Mouse (Mus musculus) testis, adult 2 months (tissue): Measurements from ENCODE around the gene Snrnp40. TPM values are rescaled to one million over a fixed set of nuclear protein-coding genes. Genes with fewer than 3 reads are reported as not detected.

ENCODE experiments used
- H3K27ac ChIP-seq: fragments of 200-500 bp; 2 replicates; pipeline ENCODE4 v1.5.1; 2012; ENCODE audit warnings: low read depth, low read length; ENCODE audit not compliant: control insufficient read depth, insufficient read depth
- H3K27me3 ChIP-seq: fragments of 200-500 bp; 2 replicates; pipeline ENCODE4 v1.6.1; 2012; ENCODE audit warnings: mild to moderate bottlenecking, low read length, moderate library complexity; ENCODE audit not compliant: control insufficient read depth, insufficient read depth
- H3K36me3 ChIP-seq: fragments of 200-500 bp; 2 replicates; pipeline ENCODE4 v1.6.1; 2012; ENCODE audit warnings: mild to moderate bottlenecking, low read length; ENCODE audit not compliant: control insufficient read depth, insufficient read depth
- H3K4me1 ChIP-seq: fragments of 200-500 bp; 2 replicates; pipeline ENCODE4 v1.6.1; 2012; ENCODE audit warnings: low read length; ENCODE audit not compliant: control insufficient read depth, insufficient read depth
- H3K4me3 ChIP-seq: fragments of 200-500 bp; 2 replicates; pipeline ENCODE4 v1.5.1; 2012; ENCODE audit warnings: low read depth, mild to moderate bottlenecking, low read length, moderate library complexity, mixed read lengths; ENCODE audit not compliant: control insufficient read depth
- CTCF ChIP-seq: fragments of 200-500 bp; IDR thresholded peaks from 2 replicates; pipeline ENCODE4 v1.5.1; 2012; ENCODE audit warnings: low read depth, mild to moderate bottlenecking, inconsistent platforms, low read length, moderate library complexity; ENCODE audit not compliant: control insufficient read depth, insufficient read depth, insufficient replicate concordance
- POLR2A ChIP-seq: fragments of 200-500 bp; IDR thresholded peaks from 2 replicates; pipeline ENCODE4 v1.6.1; 2012; ENCODE audit warnings: low read depth, mild to moderate bottlenecking, inconsistent platforms, low read length, moderate library complexity; ENCODE audit not compliant: control insufficient read depth
- polyA plus RNA-seq: library from polyadenylated mRNA; depleted of rRNA; stranded (reverse); fragments of >200 nt; gene quantifications from 2 replicates; pipeline ENCODE4 v1.2.3, GENCODE M21; 2012

Gene Snrnp40
- polyA plus RNA-seq, 1 experiment, result 42.1 TPM

DNA sequence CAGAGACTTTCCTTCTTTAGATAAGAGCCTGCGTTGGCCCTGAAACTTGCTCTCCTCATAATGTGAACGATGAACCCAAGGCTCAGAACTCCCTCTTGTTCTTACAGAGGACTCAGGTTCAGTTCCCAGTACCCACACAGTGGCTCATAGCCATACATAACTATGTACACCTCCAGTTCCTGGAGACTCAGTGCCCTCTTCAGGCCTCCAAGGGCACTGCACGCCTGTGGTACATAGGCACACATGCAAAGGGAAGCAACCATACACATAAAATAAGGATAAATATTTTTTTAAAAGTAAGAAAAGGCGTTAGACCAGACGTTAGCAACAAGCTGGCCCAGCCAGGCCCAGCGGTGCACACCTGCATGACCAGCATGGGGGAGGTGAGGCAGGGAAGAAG, 10.3 kb upstream of the Snrnp40 start:
- Histone ChIP-seq H3K4me3 (no peak overlapping the region), H3K27ac (no peak overlapping the region), H3K4me1 (no peaks in the 10 kb centered on the region), H3K36me3 (no peaks in the 10 kb centered on the region; the same call in 1 of the 2 replicates), H3K27me3 (no peaks in the 10 kb centered on the region)
- no peak for TF ChIP-seq POLR2A
- peak; percentile 56; the same call in 1 of the 2 replicates for TF ChIP-seq CTCF

GRCm38 (mm10) chr4:130350690-130351422, 9.1 kb upstream of the Snrnp40 start:
- Histone ChIP-seq H3K4me1 (no peaks in the 10 kb centered on the region), H3K4me3 (no peak overlapping the region), H3K27ac (no peak overlapping the region), H3K36me3 (no peaks in the 10 kb centered on the region; the same call in 1 of the 2 replicates), H3K27me3 (no peaks in the 10 kb centered on the region)
- TF ChIP-seq CTCF (no peak), POLR2A (no peak)

DNA sequence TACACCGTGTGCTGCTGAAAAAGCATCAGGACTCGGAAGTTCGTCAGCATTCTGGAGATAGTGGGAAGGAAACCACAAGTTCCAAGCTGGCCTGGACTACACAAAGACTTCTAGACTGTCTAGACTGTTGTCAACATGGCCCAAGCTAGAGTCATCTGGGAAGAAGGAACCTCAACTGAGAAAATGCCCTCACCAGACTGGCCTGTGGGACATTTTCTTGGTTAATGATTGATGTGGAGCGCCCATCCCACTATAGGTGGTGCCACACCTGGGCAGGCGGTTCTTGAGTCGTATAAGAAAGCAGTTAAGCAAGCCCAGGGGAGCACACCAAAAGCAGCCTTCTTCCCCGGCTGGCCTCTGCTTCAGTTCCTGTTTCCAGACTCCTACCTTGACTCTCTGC, 7.3 kb upstream of the Snrnp40 start:
- no peak for TF ChIP-seq CTCF
- no peak for TF ChIP-seq POLR2A
- Histone ChIP-seq H3K36me3 (no peaks in the 10 kb centered on the region; the same call in 1 of the 2 replicates), H3K27ac (no peak overlapping the region), H3K27me3 (no peaks in the 10 kb centered on the region), H3K4me1 (no peaks in the 10 kb centered on the region), H3K4me3 (no peak overlapping the region)

GRCm38 (mm10) chr4:130357946-130358345, 2.0 kb upstream of the Snrnp40 start:
- no peak for TF ChIP-seq POLR2A
- TF ChIP-seq CTCF, result no peak
- H3K4me1 ChIP-seq, result peaks cover 4% of the 10 kb centered on the region
- H3K27me3 ChIP-seq, result no peaks in the 10 kb centered on the region
- no peaks in the 10 kb centered on the region for H3K36me3 ChIP-seq
- H3K4me3 ChIP-seq, result no peak overlapping the region
- H3K27ac ChIP-seq, result no peak overlapping the region

DNA sequence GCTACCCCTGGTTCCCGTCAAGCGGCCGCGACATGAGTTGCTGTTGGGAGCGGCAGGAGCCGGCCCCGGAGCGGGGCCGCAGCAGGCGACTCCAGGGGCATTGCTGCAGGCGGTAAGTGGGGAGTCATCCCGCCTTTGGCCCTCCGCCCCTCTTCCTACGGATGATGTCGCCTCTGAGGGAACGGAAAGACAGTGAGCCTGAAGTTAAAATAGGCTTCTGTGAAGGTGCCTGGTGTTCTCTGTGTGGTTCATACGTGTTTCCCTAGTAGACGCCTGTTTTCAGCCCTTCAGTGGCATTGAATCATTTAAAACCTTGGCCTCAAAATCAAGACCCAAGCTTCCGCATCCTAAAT, 282 bp downstream of the Snrnp40 start:
- no peak for TF ChIP-seq CTCF
- TF ChIP-seq POLR2A, result no peak
- H3K27me3 ChIP-seq, result no peaks in the 10 kb centered on the region
- H3K4me1 ChIP-seq, result peaks cover 4% of the 10 kb centered on the region
- H3K27ac ChIP-seq, result peak overlapping the region; percentile 76
- H3K36me3 ChIP-seq, result no peaks in the 10 kb centered on the region
- H3K4me3 ChIP-seq, result peak overlapping the region; percentile 95

GRCm38 (mm10) chr4:130376675-130377074, 16.7 kb downstream of the Snrnp40 start:
- Histone ChIP-seq H3K27ac (no peak overlapping the region), H3K36me3 (peaks cover 7% of the 10 kb centered on the region), H3K4me1 (no peaks in the 10 kb centered on the region; the same call in 1 of the 2 replicates), H3K27me3 (no peaks in the 10 kb centered on the region), H3K4me3 (no peak overlapping the region)
- no peak for TF ChIP-seq POLR2A
- TF ChIP-seq CTCF, result no peak

GRCm38 (mm10) chr4:130377500-130377899, 17.6 kb downstream of the Snrnp40 start:
- H3K36me3 ChIP-seq, result peaks cover 7% of the 10 kb centered on the region
- H3K27me3 ChIP-seq, result no peaks in the 10 kb centered on the region
- TF ChIP-seq POLR2A, result no peak
- TF ChIP-seq CTCF, result no peak
- no peak overlapping the region for H3K27ac ChIP-seq
- no peaks in the 10 kb centered on the region; the same call in 1 of the 2 replicates for H3K4me1 ChIP-seq
- H3K4me3 ChIP-seq, result no peak overlapping the region

DNA sequence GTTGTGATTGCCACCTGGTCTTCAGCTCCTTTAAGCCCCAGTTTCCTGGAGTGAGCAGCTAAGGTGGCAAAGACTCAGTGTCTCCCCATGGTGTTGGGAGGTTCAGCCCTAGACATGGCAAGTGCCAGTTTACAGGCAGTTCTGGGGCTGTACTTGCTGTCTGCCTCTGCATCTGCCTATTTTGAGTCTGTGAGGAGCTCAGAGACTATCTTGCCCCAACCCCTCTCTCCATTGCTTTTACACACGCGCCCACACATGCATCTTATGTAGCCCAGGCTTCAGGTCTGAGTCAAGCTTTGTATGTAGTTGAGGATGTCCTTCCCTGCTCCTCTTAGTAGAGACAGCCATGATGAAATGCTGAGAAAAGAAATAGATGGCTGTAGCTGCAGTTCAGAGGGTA, 19.2 kb downstream of the Snrnp40 start:
- H3K4me1 ChIP-seq, result no peaks in the 10 kb centered on the region; the same call in 1 of the 2 replicates
- H3K36me3 ChIP-seq, result peaks cover 7% of the 10 kb centered on the region
- TF ChIP-seq POLR2A, result no peak
- no peak for TF ChIP-seq CTCF
- no peak overlapping the region for H3K27ac ChIP-seq
- no peaks in the 10 kb centered on the region for H3K27me3 ChIP-seq
- no peak overlapping the region for H3K4me3 ChIP-seq
